Mouse (Mus musculus) small intestine, adult 2 months (tissue): Measurements from ENCODE around the gene Arap2.

Experiments used
- CTCF ChIP-seq: fragments of 200-500 bp; IDR thresholded peaks from 2 replicates; pipeline ENCODE4 v1.5.1; 2012; ENCODE audit warnings: low read depth, mild to moderate bottlenecking, control low read depth, inconsistent platforms, low read length, moderate library complexity, mixed read lengths; ENCODE audit not compliant: insufficient replicate concordance, insufficient read length; ENCODE audit errors: extremely low read depth
- POLR2A ChIP-seq: fragments of 200-500 bp; IDR thresholded peaks from 2 replicates; pipeline ENCODE4 v1.6.1; 2012; ENCODE audit warnings: low read depth, mild to moderate bottlenecking, control low read depth, inconsistent platforms, low read length, moderate library complexity

DNA sequence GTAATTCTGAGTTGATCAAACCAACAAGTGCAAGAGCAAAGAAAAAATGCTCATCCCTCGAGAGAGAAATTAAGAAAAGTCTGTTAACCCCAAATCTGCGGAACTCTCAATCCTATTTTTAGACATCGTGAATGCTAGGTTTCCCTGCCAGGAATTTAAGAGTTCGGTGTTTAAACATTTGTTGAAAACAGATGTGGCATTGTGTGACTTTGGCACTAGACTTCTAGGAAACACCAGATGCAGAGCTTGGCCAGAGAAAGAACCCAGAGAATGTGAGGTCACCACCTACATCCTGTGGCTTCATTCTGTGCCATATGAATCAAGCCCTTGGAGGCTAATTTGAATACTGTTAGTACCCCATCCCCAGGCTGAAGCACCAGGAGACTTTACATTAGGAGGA, 76.0 kb downstream of the Arap2 start:
- TF ChIP-seq CTCF (no peak), POLR2A (no peak)
